Mouse (Mus musculus): ENCODE data around the gene Tmem86b. TPM values are rescaled to one million over a fixed set of nuclear protein-coding genes. Genes with fewer than 3 reads are reported as not detected.
"Not testable (repeated sequence)": the region's sequence is repeated elsewhere in the genome, so short reads cannot be mapped to it uniquely, and the experiment has no call there.

Tmem86b gene
- total RNA-seq, 2 experiments from 2014 or later, result 15.0 to 18.4 TPM

GRCm38 (mm10) chr7:4581481-4581880 lies 49.7 kb downstream of the Tmem86b start:
- not testable (repeated sequence) for DNase-seq (ENCODE audit: low spot score in 2 of 2)

Small RNA genes within 50 kb of the gene (microRNA-seq; reads per million reads assigned to microRNA genes)
- gene Gm23577, result 0 reads per million in 2 experiments

Other genes starting within 250 kb of the Tmem86b start
- not detected for gene Gp6, start 233.7 kb downstream of the Tmem86b start, total RNA-seq (2021)
- 10 to 100 TPM; 25.5 to 30.2 TPM for gene Rdh13, start 185.8 kb downstream of the Tmem86b start, total RNA-seq (2021)
- gene Eps8l1, start 170.7 kb downstream of the Tmem86b start, total RNA-seq (2021), result 1 to 10 TPM; 2.8 to 4.7 TPM
- gene Ppp1r12c, start 129.7 kb downstream of the Tmem86b start, total RNA-seq (2021), result 100 to 1,000 TPM; 125 to 127 TPM
- gene Tnnt1, start 115.0 kb downstream of the Tmem86b start, total RNA-seq (2021), result 1 to 10 TPM; 1.9 to 8.6 TPM
- 1 to 10 TPM in 1 of 2 experiments, under 1 TPM in 1; 0.57 to 1.1 TPM for gene Tnni3, start 107.2 kb downstream of the Tmem86b start, total RNA-seq (2021)
- gene Dnaaf3, start 99.0 kb downstream of the Tmem86b start, total RNA-seq (2021), result 1 to 10 TPM in 1 of 2 experiments, under 1 TPM in 1; 0.83 to 1.1 TPM
- 100 to 1,000 TPM; 193 to 200 TPM for gene Syt5, start 83.9 kb downstream of the Tmem86b start, total RNA-seq (2021)
- gene Ptprh, start 27.4 kb downstream of the Tmem86b start, total RNA-seq (2021), result under 1 TPM; 0.35 to 0.36 TPM
- 100 to 1,000 TPM; 140 TPM for gene Ppp6r1, start 27.6 kb upstream of the Tmem86b start, total RNA-seq (2021)
- 10 to 100 TPM; 89.0 to 94.8 TPM for gene Hspbp1, start 53.6 kb upstream of the Tmem86b start, total RNA-seq (2021)
- gene Brsk1, start 59.2 kb upstream of the Tmem86b start, total RNA-seq (2021), result 100 to 1,000 TPM; 306 to 327 TPM
- gene Tmem150b, start 93.8 kb upstream of the Tmem86b start, total RNA-seq (2021), result not detected
- 10 to 100 TPM; 38.9 to 44.2 TPM for gene Kmt5c, start 108.7 kb upstream of the Tmem86b start, total RNA-seq (2021)
- 1 to 10 TPM; 4.7 to 8.6 TPM for gene Cox6b2, start 121.7 kb upstream of the Tmem86b start, total RNA-seq (2021)
- gene Fam71e2, start 139.9 kb upstream of the Tmem86b start, total RNA-seq (2021), result not detected
- under 1 TPM; 0.21 to 0.38 TPM for gene Il11, start 151.4 kb upstream of the Tmem86b start, total RNA-seq (2021)
- gene Tmem190, start 151.5 kb upstream of the Tmem86b start, total RNA-seq (2021), result not detected
- gene Tmem238, start 158.2 kb upstream of the Tmem86b start, total RNA-seq (2021), result 1 to 10 TPM; 2.4 to 2.6 TPM
- gene Rpl28, start 161.5 kb upstream of the Tmem86b start, total RNA-seq (2021), result 100 to 1,000 TPM; 498 to 526 TPM
- gene Ube2s, start 181.2 kb upstream of the Tmem86b start, total RNA-seq (2021), result 100 to 1,000 TPM; 103 to 123 TPM
- 100 to 1,000 TPM; 134 to 137 TPM for gene Shisa7, start 213.3 kb upstream of the Tmem86b start, total RNA-seq (2021)
- 1 to 10 TPM; 3.2 to 5.5 TPM for gene Isoc2b, start 238.8 kb upstream of the Tmem86b start, total RNA-seq (2021)
- gene Isoc2a, start 245.7 kb upstream of the Tmem86b start, total RNA-seq (2021), result 1 to 10 TPM; 8.9 to 9.8 TPM

Measured in layer of hippocampus, postnatal 14 days (tissue).